In the genomic region with DNA sequence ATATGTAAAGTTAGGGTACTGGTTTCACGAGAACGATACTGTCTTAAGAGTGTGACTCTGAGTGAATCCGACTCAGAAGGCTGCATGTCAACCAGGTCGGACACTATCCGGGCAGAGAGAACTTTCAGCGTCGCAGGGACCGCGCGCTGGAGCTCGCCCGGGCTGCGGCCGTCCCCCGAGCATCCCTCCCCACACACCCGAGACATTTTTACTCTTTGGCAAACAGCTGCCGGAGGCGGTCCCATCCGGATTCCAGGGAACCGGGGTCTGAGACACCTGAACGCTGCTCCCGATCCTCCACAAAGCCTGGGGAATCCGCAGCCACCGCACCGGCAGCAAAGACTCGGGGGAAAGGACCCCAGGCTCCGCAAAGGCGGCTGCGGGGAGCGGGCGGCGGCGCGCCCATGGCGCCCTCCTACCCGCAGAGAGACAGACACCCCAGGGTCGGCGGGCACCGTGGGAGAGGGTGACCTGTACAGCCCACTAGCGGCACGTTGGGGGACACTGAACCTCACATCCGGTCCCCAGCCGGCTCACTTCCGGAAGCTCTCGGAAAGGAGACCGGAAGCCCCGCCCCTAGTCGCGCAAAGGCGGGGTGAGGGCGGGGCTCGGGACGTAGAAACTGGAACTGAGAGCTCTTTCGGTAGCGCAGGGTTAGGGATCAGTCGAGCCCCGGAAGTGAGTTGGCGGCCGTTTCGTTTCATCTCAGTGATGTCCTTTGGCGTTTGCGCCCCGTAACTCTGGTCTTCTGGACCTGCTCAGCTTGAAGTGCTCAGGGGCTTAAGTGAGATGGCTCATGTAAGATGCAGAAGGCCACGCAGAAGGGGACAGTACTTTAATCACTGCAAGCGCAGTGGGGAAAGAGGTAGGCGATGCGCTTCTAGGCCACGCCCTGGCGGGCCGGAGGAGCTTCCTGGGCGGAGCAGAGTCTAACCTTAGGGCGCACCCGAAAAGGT, we compare ENCODE assay signal across 8 mouse cellular contexts. TPM values are rescaled to one million over a fixed set of nuclear protein-coding genes. Genes with fewer than 3 reads are reported as not detected.
DNase-seq lines count a peak whose midpoint lies in the region; ATAC-seq and TF ChIP-seq lines count a peak whose summit lies in the region.

A gene (minus strand): TSS at position 535 of the 956 bp plus-strand sequence.

- H3K4me1 ChIP-seq in hindbrain, postnatal 0 days (ENCODE audit: insufficient read depth, low read length): no peaks in the 10 kb centered on the region

- H3K4me3 ChIP-seq in gastrocnemius, adult 2 months: peak within 1 kb of the TSS; percentile 94
- H3K4me3 ChIP-seq in hindbrain, postnatal 0 days (ENCODE audit: low read length): peak within 1 kb of the TSS; percentile 97
- H3K4me3 ChIP-seq in left cerebral cortex, adult 2 months: peak within 1 kb of the TSS; percentile 67

- peak within 1 kb of the TSS; percentile 74 for H3K4me2 ChIP-seq in hindbrain, postnatal 0 days (ENCODE audit: low read depth, low read length)

- 0% methylated on average over 73 of the region's 73 CpGs for WGBS in hindbrain, postnatal 0 days

- H3K36me3 ChIP-seq in hindbrain, postnatal 0 days (ENCODE audit: insufficient read depth, low read length): peaks cover 26% of the 10 kb centered on the region; the same call in 1 of the 2 replicates

- peak; percentile 98 for DNase-seq in ZHBTc4 (ENCODE audit: low read depth, low spot score)
- DNase-seq in gastrocnemius, adult 2 months: peak; percentile 97
- peak; percentile 98 for DNase-seq in hindbrain, postnatal 0 days (ENCODE audit: low spot score)
- DNase-seq in left cerebral cortex, adult 2 months (ENCODE audit: extremely low spot score in 1 of 2, low spot score in 2 of 2): peak; percentile 95 to 96
- DNase-seq in right cerebral cortex, adult 2 months (ENCODE audit: low spot score in 2 of 2): peak; percentile 95 to 97
- peak; percentile 95 for DNase-seq in urinary bladder, postnatal 14 days (ENCODE audit: low spot score)

- peak; percentile 29 for TF ChIP-seq CTCF in gastrocnemius, adult 2 months (IDR thresholded peaks at IDR 0.05)
- peak; percentile 46 for TF ChIP-seq CTCF in hindbrain, postnatal 0 days (IDR thresholded peaks at IDR 0.05; ENCODE audit: low read depth)
- TF ChIP-seq CTCF in left cerebral cortex, adult 2 months (IDR thresholded peaks at IDR 0.05): peak; percentile 18

- H3K9ac ChIP-seq in hindbrain, postnatal 0 days (replicated peaks; ENCODE audit: low read length): peak within 1 kb of the TSS; percentile 85

- intact Hi-C loops in gastrocnemius, adult 2 months (cut with DNase I): loop anchor here (5.0 kb wide), 1 partner anchor 40 kb away; no protein-coding TSS in a partner anchor
- intact Hi-C loops in left cerebral cortex, adult 2 months (cut with DNase I): loop anchor here (1.0 kb wide), 1 partner anchor 40 kb away; no protein-coding TSS in a partner anchor

- no peaks in the 10 kb centered on the region for H3K27me3 ChIP-seq in hindbrain, postnatal 0 days (ENCODE audit: insufficient read depth, low read length)

- ATAC-seq in common myeloid progenitor, adult 5-6 weeks (replicated peaks; ENCODE audit: low read depth, poor library complexity, severe bottlenecking): peak; percentile 98
- ATAC-seq in hindbrain, postnatal 0 days: peak; percentile 99
- ATAC-seq in megakaryocyte, adult 5-6 weeks (ENCODE audit: poor library complexity, severe bottlenecking): peak; percentile 97

- H3K27ac ChIP-seq in gastrocnemius, adult 2 months: peak within 1 kb of the TSS; percentile 98
- peak within 1 kb of the TSS; percentile 93 for H3K27ac ChIP-seq in hindbrain, postnatal 0 days
- H3K27ac ChIP-seq in left cerebral cortex, adult 2 months: peak within 1 kb of the TSS; percentile 98

- H3K9me3 ChIP-seq in hindbrain, postnatal 0 days (ENCODE audit: low read length): no peaks in the 10 kb centered on the region

RNA-seq across cellular contexts. Expression of the gene that starts here (rescaled TPM):
- 42.0 and 63.9 TPM in 2 replicates for total RNA-seq in common myeloid progenitor, adult 5-6 weeks (2017)
- total RNA-seq in gastrocnemius, adult 2 months (2021): 10 to 100 TPM; 40.9 to 54.9 TPM
- 18.0 and 24.1 TPM in 2 replicates for total RNA-seq in hindbrain, postnatal 0 days (2014; rRNA removed)
- polyA plus RNA-seq in hindbrain, postnatal 0 days (2015; fragmentation: Nextera tagmentation; extraction: Ambion mirVana): 26.3 and 27.9 TPM in 2 replicates
- 10 to 100 TPM; 32.2 to 33.4 TPM for total RNA-seq in left cerebral cortex, adult 2 months (2021)
- 5.3 and 9.3 TPM in 2 replicates for total RNA-seq in megakaryocyte, adult 5-6 weeks (2015)
- 19.0 and 19.9 TPM in 2 replicates for total RNA-seq in megakaryocyte, adult 5-6 weeks (2017)

Comparison
In these comparisons a context has a peak if more than half of its experiments do, and no peak if none do; other contexts are left out.
1. Peak in every context shown above with its lines: DNase-seq, ATAC-seq, H3K4me3 ChIP-seq and H3K27ac ChIP-seq.